Mouse (Mus musculus): ENCODE measurements around the gene Nadk.

GRCm38 (mm10) chr4:155577132-155577531 lies 15.0 kb downstream of the Nadk start:
- TF ChIP-seq FLI1 (IDR thresholded peaks at IDR 0.05; ENCODE audit: low read length) (no peak), GATA1 (IDR thresholded peaks at IDR 0.05; ENCODE audit: borderline replicate concordance, low read length) (no peak)
